Mouse (Mus musculus): ENCODE measurements around the gene Zfp341.

GRCm38 (mm10) chr2:154676653-154677609, 63.8 kb downstream of the Zfp341 start:
- no peak for TF ChIP-seq CTCF (IDR thresholded peaks at IDR 0.05; ENCODE audit: control insufficient read depth, insufficient read depth, low read length)
- TF ChIP-seq POLR2A (IDR thresholded peaks at IDR 0.05; ENCODE audit: borderline replicate concordance, control insufficient read depth, low read depth, low read length), result no peak

All from bone marrow, adult 2 months (tissue).